Mouse (Mus musculus) left cerebral cortex, adult 9 months (tissue): Measurements from ENCODE around the gene Misp.

Experiments used
- DNase-seq, 2 experiments: peaks; one replicate each; pipeline ENCODE4 v3.0.0; 2022; ENCODE audit warnings: low spot score in 2 of 2

Misp gene

DNA sequence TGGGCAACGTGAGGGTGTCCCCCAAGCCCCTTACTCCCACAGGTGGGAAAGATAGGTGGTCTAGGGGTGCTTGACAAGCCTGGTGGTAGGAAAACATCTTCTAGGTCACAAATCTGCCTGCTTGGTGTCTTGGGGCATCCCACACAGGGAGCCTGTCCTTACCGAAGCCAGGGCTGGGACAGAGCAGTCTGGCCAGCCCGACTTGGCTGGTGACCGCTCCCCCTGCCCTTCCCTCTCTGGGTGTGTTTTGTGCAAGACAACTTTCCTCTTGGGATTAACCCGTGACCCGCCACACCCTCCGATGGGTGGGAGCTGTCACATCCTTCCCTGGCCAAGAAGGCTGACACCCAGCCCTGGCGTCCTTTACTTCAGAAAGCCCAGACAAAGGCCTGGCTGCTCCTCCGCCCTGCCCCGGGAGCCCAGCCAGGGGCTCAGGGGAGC, 26.3 kb upstream of the Misp start:
- no peak for DNase-seq

DNA sequence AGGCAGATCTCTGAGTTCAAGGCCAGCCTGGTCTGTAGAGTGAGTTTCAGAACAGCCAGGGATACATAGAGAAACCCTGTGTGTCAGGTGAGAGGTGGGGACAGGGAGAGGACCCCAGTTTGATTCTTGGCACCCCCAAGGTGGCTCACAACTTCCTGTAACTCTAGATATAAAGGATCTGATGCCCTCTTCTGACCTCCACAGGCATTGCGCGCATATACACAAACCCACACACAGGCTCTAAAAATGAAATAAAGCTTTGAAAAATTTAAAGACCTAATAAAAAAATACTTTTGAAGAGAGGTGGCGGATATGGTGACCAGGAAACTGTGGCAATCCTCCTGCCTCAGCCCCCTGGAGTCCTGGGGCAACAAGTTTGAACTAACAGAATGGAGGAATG, 24.9 kb upstream of the Misp start:
- no peak for DNase-seq

DNA sequence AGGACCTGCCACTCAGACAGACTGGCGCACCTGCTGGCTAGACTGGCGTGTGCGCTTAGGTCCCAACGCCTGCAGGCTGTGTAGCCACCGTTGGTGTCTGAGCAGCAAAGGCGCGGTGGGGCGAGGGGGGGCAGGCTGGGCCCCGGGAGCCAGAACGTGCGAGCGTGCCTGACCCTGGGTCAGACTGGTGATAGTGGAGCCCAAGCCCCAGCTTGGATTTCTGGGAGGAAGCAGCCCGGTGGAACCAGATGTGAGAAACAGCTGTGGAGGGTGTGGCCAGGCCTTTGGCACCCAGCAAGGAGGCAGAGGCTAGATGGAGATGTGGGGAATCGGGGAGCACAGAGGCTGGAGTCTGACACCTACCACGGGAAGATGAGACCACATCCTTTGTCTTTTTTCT, 23.5 kb upstream of the Misp start:
- DNase-seq = no peak

DNA sequence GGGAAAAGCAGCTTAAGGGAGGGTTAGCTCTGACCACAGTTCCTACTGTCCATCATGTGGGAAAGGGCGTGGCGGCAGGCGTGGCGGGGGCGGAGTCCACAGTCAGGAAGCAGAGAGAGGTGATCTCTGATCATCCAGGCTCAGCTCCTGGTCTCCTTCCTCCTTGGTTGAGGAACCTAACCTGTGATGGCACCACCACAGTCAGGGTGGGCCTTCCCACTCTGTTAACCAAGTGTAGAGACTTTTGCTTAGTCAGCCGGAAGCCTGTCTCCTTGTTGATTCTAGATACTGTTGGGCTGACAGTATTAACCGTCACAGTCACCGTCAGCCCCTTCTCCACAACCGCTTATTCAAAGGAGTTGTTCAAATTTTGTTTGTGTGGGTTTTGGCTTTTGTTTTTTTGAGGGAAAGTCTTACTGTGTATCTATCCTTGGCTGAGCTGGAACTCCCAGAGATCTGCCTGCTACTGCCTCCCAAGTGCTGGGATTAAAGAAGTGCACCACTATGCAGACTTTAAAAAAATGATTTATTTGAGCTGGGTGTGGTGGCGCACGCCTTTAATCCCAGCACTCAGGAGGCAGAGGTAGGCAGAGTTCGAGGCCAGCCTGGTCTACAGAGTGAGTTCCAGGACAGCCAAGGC, 22.4 kb upstream of the Misp start:
- DNase-seq = no peak

DNA sequence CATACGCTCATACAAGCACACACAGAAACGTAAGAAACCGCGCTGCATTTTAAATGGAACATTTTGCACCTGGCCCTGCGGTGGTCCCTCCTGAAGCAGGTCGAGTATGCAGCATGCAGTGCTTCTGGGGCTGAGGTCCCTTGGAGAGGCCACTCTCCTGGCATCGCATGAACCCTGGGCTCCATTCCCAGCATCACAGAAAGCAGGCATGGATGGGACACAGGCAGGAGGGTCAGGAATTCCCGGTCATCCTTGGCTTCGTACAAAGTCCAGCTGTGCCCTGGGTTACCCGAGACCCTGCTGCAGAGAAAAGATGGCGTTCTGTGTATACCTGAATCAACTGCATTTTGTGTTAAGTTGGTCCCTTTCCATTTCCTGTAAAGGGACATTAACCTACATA, 20.3 kb upstream of the Misp start:
- no peak for DNase-seq

DNA sequence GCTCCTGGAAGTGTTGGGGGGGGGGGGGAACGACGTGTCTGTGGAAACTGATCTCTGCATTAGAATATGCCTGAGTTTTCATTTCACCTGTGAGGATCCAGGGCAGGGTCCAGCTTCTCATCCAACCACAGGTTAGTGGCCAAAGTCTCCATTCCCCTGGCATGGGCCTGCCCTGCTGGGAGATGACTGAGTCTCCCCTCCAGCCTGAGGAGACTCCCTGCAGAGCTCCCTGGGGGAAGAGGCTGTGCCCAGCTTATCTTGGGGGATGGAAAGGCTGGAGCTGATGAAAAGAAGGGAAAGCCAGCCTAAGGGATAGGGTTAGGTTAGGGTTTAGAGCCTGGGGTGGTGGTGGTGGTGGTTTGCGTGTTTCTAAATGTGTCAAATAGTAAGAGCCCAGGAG, 19.0 kb upstream of the Misp start:
- no peak for DNase-seq

DNA sequence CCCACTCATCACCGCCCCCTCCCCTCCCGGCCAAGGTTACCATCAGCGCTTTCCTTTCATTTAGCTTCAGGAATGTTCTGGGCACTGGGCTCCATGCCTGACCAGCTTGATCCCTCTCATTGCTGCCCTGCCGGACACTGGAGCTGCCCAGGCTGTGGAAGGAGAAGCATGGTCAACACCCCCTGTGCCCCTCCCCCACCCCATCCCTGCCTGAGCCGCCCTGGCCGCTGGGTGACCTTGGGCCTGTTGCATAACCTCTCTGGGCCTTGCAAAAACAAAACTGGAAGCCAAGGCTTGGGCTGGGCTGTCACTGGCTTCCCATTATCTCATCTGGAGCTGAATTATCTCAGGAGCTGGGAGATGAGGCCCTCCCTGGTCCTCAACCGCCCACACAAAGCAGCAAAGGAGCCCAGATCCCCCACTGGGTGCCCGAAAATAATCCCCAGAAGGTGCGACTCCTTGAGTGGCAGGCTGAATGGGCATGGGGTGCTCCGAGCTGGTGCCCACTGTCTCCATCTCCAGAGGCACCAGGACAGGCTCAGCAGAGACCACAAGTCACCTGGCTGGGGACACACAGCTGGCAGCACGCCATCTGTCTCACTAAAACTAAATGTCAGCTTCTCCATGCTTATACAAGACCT, 18.3 kb upstream of the Misp start:
- peak in 1 of 2 experiments; percentile 61 for DNase-seq

DNA sequence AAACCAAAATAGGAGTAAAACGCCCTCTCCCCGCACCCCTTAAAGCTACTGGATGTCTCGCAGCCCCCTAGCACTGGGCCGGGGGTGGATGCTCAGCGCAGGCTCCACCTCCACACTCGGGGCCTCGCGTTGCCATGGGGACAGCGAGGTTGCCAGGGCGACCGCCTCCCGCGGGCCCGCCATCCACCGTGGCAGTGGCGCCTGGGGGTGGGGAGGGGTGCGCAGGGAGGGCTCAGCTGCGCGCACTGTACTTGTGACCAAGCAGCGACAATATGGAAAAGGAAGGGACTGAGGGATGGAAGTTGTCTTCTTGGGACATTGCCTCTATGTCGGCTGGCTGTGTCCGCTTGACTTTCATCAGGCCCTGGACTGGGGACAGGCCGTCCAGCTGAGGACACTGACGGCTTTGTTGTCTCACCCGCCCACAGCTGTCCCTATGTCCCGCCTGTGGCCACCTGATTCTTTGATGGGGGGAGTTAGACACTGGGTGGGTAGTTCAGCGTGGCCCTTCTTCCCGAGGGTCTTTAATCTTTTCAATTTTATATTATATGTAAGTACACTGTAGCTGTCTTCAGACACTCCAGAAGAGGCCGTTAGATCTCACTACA, 17.0 kb upstream of the Misp start:
- peak in 1 of 2 experiments; percentile 93 for DNase-seq

DNA sequence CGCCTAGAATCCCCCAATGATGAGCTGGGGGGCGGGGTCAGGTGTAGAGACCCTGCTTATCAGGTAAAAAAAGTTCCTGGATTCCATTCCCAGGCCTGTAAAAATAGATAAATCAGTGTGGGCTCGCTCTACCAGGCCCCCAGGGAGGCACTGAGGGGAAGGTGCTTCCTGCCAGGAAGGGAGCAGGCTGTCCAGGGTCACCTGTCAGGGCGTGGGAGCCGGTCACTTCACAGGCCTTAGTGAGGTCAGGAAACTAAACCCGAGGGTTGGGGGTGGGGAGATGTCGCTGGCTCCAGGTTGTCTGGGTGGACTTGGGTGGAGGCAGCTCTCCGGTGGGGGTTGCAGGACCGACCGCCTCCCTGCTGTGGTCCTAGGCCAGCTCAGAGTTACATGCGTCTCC, 15.2 kb upstream of the Misp start:
- DNase-seq = no peak

DNA sequence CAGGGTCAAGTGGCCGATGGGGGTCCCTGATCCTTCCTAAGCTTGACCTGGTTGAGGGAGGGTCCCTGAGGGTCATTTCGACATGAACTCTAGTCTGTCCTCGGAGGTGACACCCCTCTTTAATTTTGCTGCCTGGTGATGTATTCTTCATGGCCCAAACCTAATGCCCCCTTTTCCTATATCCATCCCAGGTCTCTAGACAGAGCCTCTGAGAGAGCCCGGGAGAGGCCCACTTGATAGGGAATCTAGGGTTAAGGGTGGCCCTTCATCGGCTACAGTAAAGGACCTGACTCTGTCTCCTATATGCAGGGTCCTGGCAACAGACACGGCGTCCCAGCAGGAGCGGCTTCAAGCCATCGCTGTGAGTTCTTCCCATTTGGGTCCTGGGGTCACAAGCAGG, 14.5 kb upstream of the Misp start:
- no peak for DNase-seq

DNA sequence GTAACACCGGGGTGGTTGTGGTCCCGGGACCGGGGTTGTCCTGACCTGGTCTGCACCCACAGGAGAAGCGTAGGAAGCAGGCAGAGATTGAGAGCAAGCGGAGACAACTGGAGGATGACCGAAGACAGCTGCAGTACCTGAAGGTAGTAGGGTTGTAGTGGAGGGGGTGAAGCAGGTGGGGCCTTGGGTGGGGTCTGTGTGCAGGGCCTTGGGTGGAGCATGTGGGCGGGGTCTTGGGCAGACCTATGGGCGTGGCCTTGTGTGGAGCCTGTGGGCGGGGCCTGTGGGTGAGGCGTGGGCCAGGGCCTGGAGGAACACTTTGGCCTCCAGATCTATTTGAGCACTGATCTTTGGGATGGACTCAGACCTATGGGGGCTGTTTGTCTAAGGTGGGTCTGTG, 13.8 kb upstream of the Misp start:
- no peak for DNase-seq

DNA sequence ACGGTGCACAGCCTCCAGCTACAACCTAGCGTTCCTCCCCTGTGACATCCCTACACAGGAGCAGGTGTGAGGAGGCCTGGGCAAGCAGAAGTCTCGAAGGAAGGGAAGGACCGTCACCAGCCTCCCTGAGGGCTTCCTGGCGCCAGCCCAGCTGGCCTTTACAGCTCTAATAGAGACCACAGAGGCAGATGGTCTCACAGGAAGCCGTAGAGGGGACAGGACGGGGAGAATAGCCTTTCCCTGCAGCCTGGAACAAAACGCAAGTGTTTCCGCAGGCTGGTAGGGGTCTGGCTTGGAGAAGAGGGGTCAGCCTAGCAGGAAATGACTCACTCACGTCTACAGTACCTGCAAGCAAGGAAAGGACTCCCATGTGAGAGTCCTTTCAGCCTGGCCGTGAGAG, 13.0 kb upstream of the Misp start:
- no peak for DNase-seq

DNA sequence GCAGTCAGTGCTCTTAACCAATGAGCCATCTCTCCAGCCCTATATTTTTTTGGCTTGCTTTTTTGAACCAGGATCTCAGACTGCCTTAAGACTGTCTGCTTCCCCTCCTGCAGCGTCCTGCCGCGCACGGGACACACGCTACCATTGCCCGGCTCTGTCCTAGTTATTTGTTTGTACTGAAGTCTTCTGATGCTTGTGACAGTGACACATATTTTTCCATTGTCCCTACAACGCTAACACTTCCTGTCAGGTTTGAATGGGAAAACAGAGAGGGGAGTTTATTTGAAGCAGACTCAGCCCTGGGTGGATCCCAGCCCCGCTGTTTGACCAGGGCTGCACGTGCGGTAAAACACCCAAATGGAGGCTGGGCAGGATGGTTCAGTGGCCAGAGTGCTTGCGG, 12.1 kb upstream of the Misp start:
- DNase-seq = no peak

DNA sequence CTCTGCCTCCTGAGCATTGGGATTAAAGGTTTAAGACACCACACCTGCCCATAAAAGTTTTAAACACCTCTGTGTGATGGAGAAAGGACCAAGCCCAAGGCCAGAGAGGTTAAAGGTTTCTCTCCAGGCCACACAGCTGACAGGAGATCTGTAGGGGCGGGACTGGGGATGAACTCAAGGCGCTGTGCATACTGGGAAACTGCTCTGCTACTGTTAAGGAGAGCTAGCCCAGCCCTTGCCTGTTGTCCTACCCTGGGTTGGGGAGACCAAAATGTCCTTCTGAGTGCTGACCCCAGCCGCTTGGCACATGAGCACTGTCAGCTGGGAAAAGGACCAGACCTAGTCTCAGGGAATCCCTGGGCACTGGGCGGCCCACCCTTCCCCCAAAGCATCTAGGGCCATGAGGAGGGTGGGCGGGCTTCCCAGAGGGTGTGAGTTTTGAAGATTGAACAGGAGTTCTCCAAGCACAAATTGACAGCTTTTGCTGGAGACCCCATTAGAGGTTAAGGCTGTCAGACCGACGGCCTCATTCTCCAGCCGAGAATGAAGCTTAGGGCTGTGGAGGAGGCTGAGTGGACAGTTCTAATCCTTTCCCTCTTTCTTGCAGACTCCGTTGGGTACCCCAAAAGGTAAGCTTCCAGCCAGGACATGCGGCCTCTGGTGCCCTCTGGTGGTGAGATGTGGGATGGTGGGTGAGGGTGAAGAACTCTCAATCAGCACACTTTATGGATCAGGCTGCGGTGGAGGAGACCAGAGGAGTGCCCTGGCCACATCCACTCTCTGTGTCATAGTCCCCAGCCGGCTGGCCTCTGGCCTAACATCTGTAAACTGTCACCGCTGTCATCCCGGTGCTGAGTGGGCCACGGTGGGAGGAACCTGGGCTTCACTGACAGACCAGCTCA, 8.8 kb upstream of the Misp start:
- DNase-seq = peak in 1 of 2 experiments; percentile 90

DNA sequence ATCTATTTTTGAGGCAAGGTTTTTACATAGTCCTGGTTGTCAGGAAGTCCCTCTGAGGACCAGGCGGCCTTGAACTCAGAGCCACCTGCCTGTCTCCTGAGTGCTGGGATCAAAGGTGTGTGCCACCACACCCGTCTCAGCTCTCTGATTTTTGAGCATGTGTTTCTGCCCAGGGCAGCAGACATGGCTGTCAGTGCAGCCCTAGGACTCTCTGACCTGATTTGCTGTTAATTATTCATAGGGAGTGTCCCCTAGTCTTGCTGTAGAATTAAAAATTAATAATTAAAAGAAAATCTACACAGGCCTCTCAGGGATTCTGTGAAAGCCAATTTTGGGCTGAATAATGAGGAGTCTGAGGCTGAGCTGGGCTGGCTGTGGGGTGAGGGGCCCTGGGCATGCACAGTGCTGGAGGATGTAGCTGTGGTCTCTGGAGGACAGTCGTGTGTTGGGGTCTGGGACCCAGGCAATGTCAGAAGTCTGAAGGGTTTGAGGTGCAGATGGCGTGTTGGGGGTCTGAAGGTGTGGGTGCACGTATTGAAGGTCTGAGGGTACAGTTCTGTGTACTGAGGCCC, 6.4 kb upstream of the Misp start:
- DNase-seq = no peak

DNA sequence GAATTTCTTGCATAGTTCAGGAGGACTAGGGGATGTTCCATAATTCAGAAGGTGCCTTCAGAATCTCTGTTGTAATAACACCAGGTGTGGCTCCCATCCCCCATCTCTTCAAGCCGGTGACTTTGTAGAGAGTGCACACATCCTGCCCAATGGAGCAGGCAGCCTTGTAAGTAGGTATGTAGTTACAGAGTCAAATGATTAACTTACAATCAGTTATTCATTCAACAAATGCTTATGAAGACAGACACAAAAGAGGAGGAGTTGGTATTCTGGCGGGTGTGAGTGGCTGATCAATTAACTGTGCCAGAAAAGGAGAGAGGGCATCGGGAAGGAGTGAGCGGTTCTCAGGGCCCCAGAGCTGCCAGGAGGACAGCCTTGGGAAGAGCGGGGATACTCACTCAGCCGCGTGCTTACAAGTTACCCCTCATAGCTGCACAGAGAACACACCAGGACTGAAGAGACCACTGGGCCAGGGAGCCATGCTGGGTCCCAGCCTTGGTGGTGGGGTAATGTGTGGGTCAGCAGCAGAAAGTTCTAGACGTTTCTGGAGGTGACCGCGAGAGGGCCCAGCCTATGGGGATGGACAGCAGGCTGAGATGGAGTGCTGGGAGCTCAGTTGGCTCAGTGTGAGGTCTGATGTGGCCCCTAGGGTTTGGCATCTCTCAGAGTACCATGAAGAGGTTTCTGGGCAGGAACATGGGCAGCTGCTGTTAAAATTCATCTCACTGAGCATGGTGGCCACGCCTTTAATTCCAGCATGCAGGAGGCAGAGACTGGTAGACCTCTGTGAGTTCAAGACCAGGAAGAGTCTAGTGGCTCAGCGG, 4.9 kb upstream of the Misp start:
- DNase-seq = no peak

DNA sequence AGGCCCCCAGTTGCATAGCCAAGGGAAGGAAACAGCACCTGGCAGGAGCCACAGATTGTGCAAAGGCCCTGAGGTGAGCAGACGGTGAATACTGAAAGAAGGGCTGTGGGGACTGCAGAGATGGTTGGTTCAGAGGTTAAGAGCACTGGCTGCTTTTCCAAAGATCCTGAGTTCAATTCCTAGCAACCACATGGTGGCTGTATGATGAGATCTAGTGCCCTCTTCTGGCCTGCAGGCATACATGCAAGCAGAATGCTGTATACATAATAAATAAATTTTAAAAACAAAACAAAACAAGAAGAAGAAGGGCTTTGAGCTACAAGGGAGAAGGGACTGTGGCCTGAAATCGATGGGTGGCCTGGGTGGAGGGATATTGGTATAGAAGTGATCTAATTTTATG, 3.7 kb upstream of the Misp start:
- no peak for DNase-seq

DNA sequence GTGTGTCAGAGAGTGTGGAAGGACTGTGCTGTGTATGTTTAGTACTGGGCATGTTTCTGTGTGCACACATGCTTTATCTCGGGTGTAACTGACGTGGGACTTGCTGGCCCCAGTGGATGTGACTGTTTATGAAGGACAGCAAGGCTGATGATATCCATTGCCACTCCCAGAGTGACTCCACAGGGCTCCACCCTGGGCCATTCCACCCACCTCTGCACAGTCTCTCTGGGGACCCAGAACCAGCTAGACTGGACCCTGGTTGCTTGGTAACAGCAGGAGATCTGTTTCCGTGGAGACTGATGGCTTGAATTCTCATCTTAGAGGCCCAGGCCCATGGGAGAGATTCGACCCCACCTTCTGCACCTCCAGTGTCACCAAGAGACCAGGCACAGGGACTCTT, 2.6 kb upstream of the Misp start:
- no peak for DNase-seq

DNA sequence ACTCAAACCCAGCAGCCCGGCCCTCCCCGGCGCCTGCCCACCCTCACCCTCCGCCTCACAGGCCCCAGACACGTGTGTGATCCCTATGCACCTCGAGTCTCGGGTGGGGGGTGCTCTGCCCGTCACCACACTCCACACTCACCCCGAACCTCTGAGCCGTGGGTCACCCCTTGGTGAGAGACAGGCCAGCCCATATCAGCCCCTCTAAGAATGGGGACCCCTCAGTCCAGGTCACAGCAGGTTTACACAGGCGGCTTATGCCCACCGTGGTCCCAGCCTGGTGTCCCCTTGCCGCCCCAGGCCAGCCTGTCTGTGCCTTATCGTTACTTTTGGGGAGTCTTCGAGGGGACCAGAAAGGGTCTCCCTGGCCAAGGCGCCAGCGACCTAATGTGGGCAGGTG, 1.2 kb upstream of the Misp start:
- DNase-seq = no peak

DNA sequence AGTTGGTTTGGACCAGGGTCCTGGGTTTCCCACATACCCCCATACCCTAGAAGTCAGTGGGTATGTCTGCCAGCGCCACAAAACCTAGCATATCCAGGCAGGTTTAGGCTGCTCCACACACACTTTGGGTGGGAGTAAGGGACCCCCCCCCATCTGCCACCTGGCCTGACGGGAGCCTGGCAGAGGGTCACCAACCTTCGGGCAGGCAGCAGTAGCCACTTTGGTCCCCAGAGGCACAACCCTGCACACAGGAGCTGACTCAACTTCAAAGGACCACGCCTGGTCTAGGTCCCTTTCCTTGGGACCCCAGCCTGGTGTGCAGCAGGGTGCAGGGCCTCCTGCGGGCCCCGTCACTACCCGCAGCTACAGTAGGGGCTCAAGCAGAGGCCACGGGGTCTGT, 512 bp upstream of the Misp start:
- DNase-seq = no peak

DNA sequence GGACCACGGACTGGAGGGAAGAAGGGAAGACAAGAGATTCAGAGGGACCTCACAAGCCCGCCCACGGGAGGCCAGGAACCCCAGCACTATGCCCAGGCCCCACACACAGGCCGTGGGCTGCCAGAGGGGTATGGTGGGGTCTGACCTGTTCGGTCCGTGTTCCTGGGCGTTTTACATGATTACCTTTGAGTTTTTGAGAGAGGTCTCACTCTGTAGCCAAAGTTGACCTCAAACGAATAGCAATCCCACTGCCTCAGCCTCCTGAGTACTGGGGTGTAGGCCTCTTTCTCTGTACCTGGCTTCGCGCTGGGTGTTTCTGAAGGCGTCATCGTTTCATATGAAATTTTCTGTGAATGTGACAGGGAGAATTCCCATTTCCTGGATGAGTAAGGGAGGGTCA, 942 bp downstream of the Misp start:
- DNase-seq = no peak
